Comparison of ENCODE assay signal across 15 mouse cellular contexts in genomic region chr11:32026634-32027033, GRCm38 (mm10). TPM values are rescaled to one million over a fixed set of nuclear protein-coding genes. Genes with fewer than 3 reads are reported as not detected.
DNase-seq lines count a peak whose midpoint lies in the region; ATAC-seq lines count a peak whose summit lies in the region.
"Had no signal": no experiment of that assay in that cellular context is flagged by ENCODE, and none has a peak within 500 bp of the region (broad histone marks: within the 10 kb centered on the region; RNA-seq: fewer than 3 reads in every experiment).

No protein-coding gene starts in this region.

- H3K4me1 ChIP-seq in midbrain, embryonic 12.5 days = peaks cover 64% of the 10 kb centered on the region
- peaks cover 11% of the 10 kb centered on the region for H3K4me1 ChIP-seq in midbrain, embryonic 11.5 days (ENCODE audit: control insufficient read depth, insufficient read depth, low read length)
- H3K4me1 ChIP-seq in forebrain, embryonic 14.5 days (ENCODE audit: control insufficient read depth, insufficient read depth, low read length) = peaks cover 33% of the 10 kb centered on the region
- H3K4me1 ChIP-seq in hindbrain, embryonic 15.5 days (replicated peaks) = peaks cover 80% of the 10 kb centered on the region
- H3K4me1 ChIP-seq in neural tube, embryonic 15.5 days = peaks cover 75% of the 10 kb centered on the region
- H3K4me1 ChIP-seq: heart, embryonic 12.5 days; liver, embryonic 15.5 days had no signal

- H3K9me3 ChIP-seq in midbrain, embryonic 12.5 days = no peaks in the 10 kb centered on the region
- no peaks in the 10 kb centered on the region for H3K9me3 ChIP-seq in midbrain, embryonic 11.5 days (ENCODE audit: control insufficient read depth, low read length)
- H3K9me3 ChIP-seq in forebrain, embryonic 14.5 days (replicated peaks; ENCODE audit: control insufficient read depth, low read length) = no peaks in the 10 kb centered on the region
- H3K9me3 ChIP-seq in hindbrain, embryonic 15.5 days = no peaks in the 10 kb centered on the region
- no peaks in the 10 kb centered on the region for H3K9me3 ChIP-seq in neural tube, embryonic 15.5 days (replicated peaks)
- H3K9me3 ChIP-seq: heart, embryonic 12.5 days; liver, embryonic 15.5 days had no signal

- no peaks in the 10 kb centered on the region for H3K27me3 ChIP-seq in midbrain, embryonic 12.5 days
- no peaks in the 10 kb centered on the region for H3K27me3 ChIP-seq in midbrain, embryonic 11.5 days (ENCODE audit: control insufficient read depth, insufficient read depth, low read length)
- H3K27me3 ChIP-seq in forebrain, embryonic 14.5 days (replicated peaks; ENCODE audit: control insufficient read depth, insufficient read depth, low read length) = no peaks in the 10 kb centered on the region
- H3K27me3 ChIP-seq in hindbrain, embryonic 15.5 days = no peaks in the 10 kb centered on the region
- no peaks in the 10 kb centered on the region for H3K27me3 ChIP-seq in neural tube, embryonic 15.5 days (replicated peaks)
- H3K27me3 ChIP-seq: CH12.LX; heart, embryonic 12.5 days; liver, embryonic 15.5 days had no signal

- no peak overlapping the region for H3K4me2 ChIP-seq in midbrain, embryonic 12.5 days (replicated peaks)
- H3K4me2 ChIP-seq in midbrain, embryonic 11.5 days = no peak overlapping the region
- no peak overlapping the region for H3K4me2 ChIP-seq in forebrain, embryonic 14.5 days (ENCODE audit: low read length)
- H3K4me2 ChIP-seq in hindbrain, embryonic 15.5 days = no peak overlapping the region
- H3K4me2 ChIP-seq in neural tube, embryonic 15.5 days = no peak overlapping the region
- H3K4me2 ChIP-seq: heart, embryonic 12.5 days; liver, embryonic 15.5 days had no signal

- ATAC-seq in midbrain, embryonic 12.5 days (ENCODE audit: low FRiP score, low read depth) = no peak
- ATAC-seq in midbrain, embryonic 11.5 days (ENCODE audit: low FRiP score) = no peak
- ATAC-seq in forebrain, embryonic 14.5 days = no peak
- no peak for ATAC-seq in hindbrain, embryonic 15.5 days (ENCODE audit: low FRiP score, low read depth)
- no peak for ATAC-seq in neural tube, embryonic 15.5 days (ENCODE audit: low FRiP score)
- ATAC-seq: inflammation-experienced regulatory T-cells, adult 6 months had no signal

- 0 out of 2 replicates have a peak, but pooled peaks cover 14% of the 10 kb centered on the region for H3K36me3 ChIP-seq in midbrain, embryonic 12.5 days
- H3K36me3 ChIP-seq in midbrain, embryonic 11.5 days (ENCODE audit: control insufficient read depth, insufficient read depth, low read length) = no peaks in the 10 kb centered on the region
- peaks cover 30% of the 10 kb centered on the region for H3K36me3 ChIP-seq in forebrain, embryonic 14.5 days (ENCODE audit: control insufficient read depth, insufficient read depth, low read length)
- 0 out of 2 replicates have a peak, but pooled peaks cover 3% of the 10 kb centered on the region for H3K36me3 ChIP-seq in hindbrain, embryonic 15.5 days
- H3K36me3 ChIP-seq in neural tube, embryonic 15.5 days = peaks cover 6% of the 10 kb centered on the region; the same call in 1 of the 2 replicates
- H3K36me3 ChIP-seq: heart, embryonic 12.5 days; liver, embryonic 15.5 days had no signal

- DNase-seq in midbrain, embryonic 11.5 days (ENCODE audit: low spot score, missing footprints) = no peak
- no peak for DNase-seq in forebrain, embryonic 14.5 days (ENCODE audit: low spot score)
- DNase-seq in heart, adult 8-10 months (ENCODE audit: low spot score) = no peak
- DNase-seq in spleen, adult 12 weeks (ENCODE audit: low spot score) = no peak
- DNase-seq: cerebellum, adult 18-20 months; gastrocnemius, postnatal 25 days; lung, postnatal 4 days; thymus, adult 2 months had no signal

- H3K27ac ChIP-seq in midbrain, embryonic 12.5 days (replicated peaks) = peak overlapping the region; percentile 78
- no peak overlapping the region for H3K27ac ChIP-seq in midbrain, embryonic 11.5 days (ENCODE audit: low read depth, low read length)
- peak overlapping the region; percentile 90 for H3K27ac ChIP-seq in forebrain, embryonic 14.5 days (ENCODE audit: low read depth, low read length)
- peak overlapping the region; percentile 77 for H3K27ac ChIP-seq in hindbrain, embryonic 15.5 days (replicated peaks)
- H3K27ac ChIP-seq in neural tube, embryonic 15.5 days (replicated peaks) = peak overlapping the region; percentile 72
- H3K27ac ChIP-seq: liver, embryonic 15.5 days had no signal

- no peak overlapping the region for H3K9ac ChIP-seq in midbrain, embryonic 12.5 days (replicated peaks)
- no peak overlapping the region for H3K9ac ChIP-seq in midbrain, embryonic 11.5 days (ENCODE audit: low read length)
- H3K9ac ChIP-seq in forebrain, embryonic 14.5 days (ENCODE audit: low read length) = 0 out of 2 replicates have a peak overlapping the region, but pooled peaks have one; percentile 17
- no peak overlapping the region for H3K9ac ChIP-seq in hindbrain, embryonic 15.5 days
- no peak overlapping the region for H3K9ac ChIP-seq in neural tube, embryonic 15.5 days (replicated peaks)
- H3K9ac ChIP-seq: heart, embryonic 12.5 days; liver, embryonic 15.5 days had no signal

- no peak overlapping the region for H3K4me3 ChIP-seq in midbrain, embryonic 12.5 days
- H3K4me3 ChIP-seq in midbrain, embryonic 11.5 days (ENCODE audit: low read depth, low read length) = no peak overlapping the region
- no peak overlapping the region for H3K4me3 ChIP-seq in forebrain, embryonic 14.5 days (ENCODE audit: low read depth, low read length)
- H3K4me3 ChIP-seq in hindbrain, embryonic 15.5 days = no peak overlapping the region
- no peak overlapping the region for H3K4me3 ChIP-seq in neural tube, embryonic 15.5 days (replicated peaks)
- H3K4me3 ChIP-seq: heart, embryonic 12.5 days; liver, embryonic 15.5 days had no signal

- 58% methylated on average over 5 of the region's 5 CpGs for whole genome bisulfite sequencing in midbrain, embryonic 12.5 days
- WGBS in midbrain, embryonic 11.5 days = 62% methylated on average over 5 of the region's 5 CpGs
- WGBS in forebrain, embryonic 14.5 days = 80% methylated on average over 5 of the region's 5 CpGs
- 53% methylated on average over 5 of the region's 5 CpGs for WGBS in hindbrain, embryonic 15.5 days
- WGBS in neural tube, embryonic 15.5 days = 61% methylated on average over 5 of the region's 5 CpGs

RNA-seq across cellular contexts. Expression of gene Nsg2, which starts 26.4 kb away (rescaled TPM):
- 193 and 198 TPM in 2 replicates for polyA plus RNA-seq in midbrain, embryonic 12.5 days (2016; fragmentation: Nextera tagmentation; extraction: Ambion mirVana)
- polyA plus RNA-seq in midbrain, embryonic 11.5 days (2014; fragmentation: Nextera tagmentation; extraction: Ambion mirVana) = 39.8 and 40.5 TPM in 2 replicates
- 304 and 315 TPM in 2 replicates for polyA plus RNA-seq in forebrain, embryonic 14.5 days (2014; fragmentation: Nextera tagmentation; extraction: Ambion mirVana)
- 496 and 530 TPM in 2 replicates for polyA plus RNA-seq in hindbrain, embryonic 15.5 days (2015; fragmentation: Nextera tagmentation; extraction: Ambion mirVana)
- 394 and 482 TPM in 2 replicates for polyA plus RNA-seq in neural tube, embryonic 15.5 days (2015; fragmentation: Nextera tagmentation; extraction: Ambion mirVana)
- total RNA-seq in heart, adult 8-10 months (2022) = 1 to 10 TPM in 2 of 4 experiments, under 1 TPM in 2; 0.60 to 1.1 (median 0.89) TPM
